Comparison of ENCODE assay signal across 21 mouse cellular contexts in the genomic region with DNA sequence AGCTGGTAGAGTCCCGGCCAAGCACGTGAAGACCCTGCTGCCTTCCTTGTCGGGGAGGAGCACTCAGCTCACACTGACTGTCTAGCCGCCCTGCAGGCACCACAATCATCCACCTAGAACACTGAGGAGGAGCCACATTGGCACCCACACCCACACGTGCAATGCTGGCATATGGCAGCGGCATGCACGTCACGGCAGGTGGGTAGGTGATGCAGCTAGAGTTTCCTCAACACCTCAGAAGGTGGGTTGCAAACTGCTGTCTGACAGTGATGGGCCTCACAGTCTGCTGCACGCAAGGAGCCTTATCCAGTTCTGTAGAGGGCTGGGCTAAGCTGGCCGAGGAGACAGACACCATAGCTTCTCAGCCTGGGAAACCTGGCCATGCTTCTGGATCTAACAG. TPM values are rescaled to one million over a fixed set of nuclear protein-coding genes. Genes with fewer than 3 reads are reported as not detected.
DNase-seq lines count a peak whose midpoint lies in the region; ATAC-seq lines count a peak whose summit lies in the region.
"Had no signal": no experiment of that assay in that cellular context is flagged by ENCODE, and none has a peak within 500 bp of the region (broad histone marks: within the 10 kb centered on the region; RNA-seq: fewer than 3 reads in every experiment).

No protein-coding gene starts in this region.

- DNase-seq in frontal cortex, postnatal 10 days (ENCODE audit: low spot score in 2 of 2): no peak
- DNase-seq in right cerebral cortex, adult 18-20 months: peak; percentile 82
- no peak for DNase-seq in right cerebral cortex, postnatal 4 days
- DNase-seq in left cerebral cortex, postnatal 25 days (ENCODE audit: low spot score in 2 of 2): peak; percentile 74 to 91
- no peak for DNase-seq in thymus, postnatal 4 days
- DNase-seq in layer of hippocampus, postnatal 14 days (ENCODE audit: low spot score in 2 of 2): no peak
- DNase-seq: adrenal gland, adult 2 months; cerebellum, adult 9-10 months; cerebellum, postnatal 36 days; gastrocnemius, postnatal 14 days; heart, postnatal 14 days; kidney, adult 2 months; kidney, postnatal 4 days; lung, embryonic 14.5 days; lung, postnatal 14 days; thymus, adult 2 months; thymus, postnatal 36 days had no signal

- ATAC-seq in frontal cortex, adult (ENCODE audit: low TSS enrichment): peak; percentile 87
- ATAC-seq: activated CD4-positive, CD25-positive, alpha-beta regulatory T cell, adult 4 months; forebrain, embryonic 14.5 days; hindbrain, embryonic 16.5 days had no signal

- intact Hi-C loops in left cerebral cortex, postnatal 25 days (cut with DNase I): no loop called here

RNA-seq across cellular contexts. Expression of a gene that starts 51.2 kb away (rescaled TPM):
- total RNA-seq in left cerebral cortex, postnatal 25 days (2021): 100 to 1,000 TPM in 1 of 2 experiments, 10 to 100 TPM in 1; 91.2 to 115 TPM
- 100 to 1,000 TPM; 109 to 113 TPM for total RNA-seq in layer of hippocampus, postnatal 14 days (2021)

Comparison
In these comparisons a context has a peak if more than half of its experiments do, and no peak if none do; other contexts are left out.
1. DNase-seq: peak in right cerebral cortex, adult 18-20 months (single experiment) and left cerebral cortex, postnatal 25 days (2 of 2); none in frontal cortex, postnatal 10 days (0 of 2), right cerebral cortex, postnatal 4 days (single experiment), thymus, postnatal 4 days (single experiment) and layer of hippocampus, postnatal 14 days (0 of 2).